In the genomic region with DNA sequence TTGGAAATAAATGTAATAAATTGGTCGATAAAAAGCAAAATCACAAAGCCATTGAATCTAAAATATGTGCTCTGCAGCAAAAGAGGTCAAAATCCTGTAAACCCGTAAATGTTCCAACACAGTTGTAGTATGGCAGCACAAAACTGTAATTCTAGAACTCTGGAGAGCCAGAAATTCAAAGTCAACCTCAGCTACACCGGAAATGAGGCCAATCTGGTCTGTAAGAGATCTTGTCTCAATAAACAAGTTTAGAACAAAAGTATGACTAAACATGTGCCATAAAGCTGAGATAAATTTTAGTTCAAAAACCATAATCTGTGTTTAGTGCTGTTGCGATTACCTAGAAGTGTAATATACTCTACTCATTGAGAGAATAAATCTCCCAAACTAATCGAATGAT, we compare ENCODE assay signal across 12 mouse cellular contexts.
A peak's percentile ranks its signal among the peaks of the same experiment; 100 is the strongest.
DNase-seq lines count a peak whose midpoint lies in the region; ATAC-seq lines count a peak whose summit lies in the region.
"Had no signal": no experiment of that assay in that cellular context is flagged by ENCODE, and none has a peak within 500 bp of the region (broad histone marks: within the 10 kb centered on the region; RNA-seq: fewer than 3 reads in every experiment).

No protein-coding gene starts in this region.

- DNase-seq in kidney, adult 18-20 months = no peak
- DNase-seq in forebrain, embryonic 10.5 days (ENCODE audit: extremely low spot score, low spot score) = no peak
- DNase-seq in Muller cell, postnatal 12 days (ENCODE audit: inconsistent ontology term) = no peak
- DNase-seq in left cerebral cortex, postnatal 36 days (ENCODE audit: low spot score in 2 of 2) = no peak
- DNase-seq in left cerebral cortex, postnatal 4 days = no peak
- DNase-seq: adrenal gland, postnatal 36 days; cerebellum, adult 8-10 months; kidney, adult 2 months had no signal

- H3K36me3 ChIP-seq in kidney, embryonic 15.5 days = 0 out of 2 replicates have a peak, but pooled peaks cover 3% of the 10 kb centered on the region
- no peaks in the 10 kb centered on the region for H3K36me3 ChIP-seq in forebrain, embryonic 10.5 days (replicated peaks)
- no peaks in the 10 kb centered on the region for H3K36me3 ChIP-seq in hindbrain, embryonic 15.5 days
- H3K36me3 ChIP-seq in midbrain, embryonic 16.5 days (ENCODE audit: control insufficient read depth, insufficient read depth, low read length) = no peaks in the 10 kb centered on the region

- H3K4me3 ChIP-seq in kidney, embryonic 15.5 days (replicated peaks) = no peak overlapping the region
- peak overlapping the region; percentile 76; the same call in 1 of the 2 replicates for H3K4me3 ChIP-seq in forebrain, embryonic 10.5 days
- no peak overlapping the region for H3K4me3 ChIP-seq in hindbrain, embryonic 15.5 days
- H3K4me3 ChIP-seq in midbrain, embryonic 16.5 days (ENCODE audit: low read depth, low read length) = no peak overlapping the region

- H3K9me3 ChIP-seq in kidney, embryonic 15.5 days (replicated peaks) = no peaks in the 10 kb centered on the region
- H3K9me3 ChIP-seq in forebrain, embryonic 10.5 days = no peaks in the 10 kb centered on the region
- H3K9me3 ChIP-seq in hindbrain, embryonic 15.5 days = no peaks in the 10 kb centered on the region
- no peaks in the 10 kb centered on the region for H3K9me3 ChIP-seq in midbrain, embryonic 16.5 days (replicated peaks; ENCODE audit: control insufficient read depth, low read length, poor library complexity, severe bottlenecking)

- H3K9ac ChIP-seq in kidney, embryonic 15.5 days = no peak overlapping the region
- H3K9ac ChIP-seq in hindbrain, embryonic 15.5 days = no peak overlapping the region
- H3K9ac ChIP-seq in midbrain, embryonic 16.5 days (ENCODE audit: low read depth, low read length) = no peak overlapping the region

- 61% methylated on average over 5 of the region's 5 CpGs for WGBS in kidney, embryonic 15.5 days
- 88% methylated on average over 5 of the region's 5 CpGs for WGBS in forebrain, embryonic 10.5 days
- 77% methylated on average over 5 of the region's 5 CpGs for WGBS in hindbrain, embryonic 15.5 days
- 85% methylated on average over 5 of the region's 5 CpGs for WGBS in midbrain, embryonic 16.5 days

- no peak overlapping the region for H3K27ac ChIP-seq in kidney, embryonic 15.5 days
- no peak overlapping the region for H3K27ac ChIP-seq in forebrain, embryonic 10.5 days
- no peak overlapping the region for H3K27ac ChIP-seq in hindbrain, embryonic 15.5 days (replicated peaks)
- no peak overlapping the region for H3K27ac ChIP-seq in midbrain, embryonic 16.5 days (ENCODE audit: low read length)
- H3K27ac ChIP-seq: liver, embryonic 14.5 days had no signal

- intact Hi-C loops in left cerebral cortex, postnatal 36 days (cut with DNase I) = no loop called here
- intact Hi-C loops in left cerebral cortex, postnatal 4 days (cut with DNase I) = no loop called here

- no peaks in the 10 kb centered on the region for H3K27me3 ChIP-seq in kidney, embryonic 15.5 days
- no peaks in the 10 kb centered on the region for H3K27me3 ChIP-seq in forebrain, embryonic 10.5 days (ENCODE audit: poor library complexity, severe bottlenecking)
- no peaks in the 10 kb centered on the region for H3K27me3 ChIP-seq in hindbrain, embryonic 15.5 days
- no peaks in the 10 kb centered on the region for H3K27me3 ChIP-seq in midbrain, embryonic 16.5 days (ENCODE audit: control insufficient read depth, insufficient read depth, low read depth, low read length)

- ATAC-seq in kidney, embryonic 15.5 days (replicated peaks; ENCODE audit: low FRiP score) = no peak
- ATAC-seq in hindbrain, embryonic 15.5 days (ENCODE audit: low FRiP score, low read depth) = no peak
- no peak for ATAC-seq in midbrain, embryonic 16.5 days

- H3K4me1 ChIP-seq in kidney, embryonic 15.5 days = peaks cover 50% of the 10 kb centered on the region
- H3K4me1 ChIP-seq in forebrain, embryonic 10.5 days = peaks cover 70% of the 10 kb centered on the region
- peaks cover 70% of the 10 kb centered on the region for H3K4me1 ChIP-seq in hindbrain, embryonic 15.5 days (replicated peaks)
- H3K4me1 ChIP-seq in midbrain, embryonic 16.5 days (ENCODE audit: control insufficient read depth, insufficient read depth, low read length) = peaks cover 46% of the 10 kb centered on the region

- H3K4me2 ChIP-seq in kidney, embryonic 15.5 days = 0 out of 2 replicates have a peak overlapping the region, but pooled peaks have one; percentile 15
- H3K4me2 ChIP-seq in hindbrain, embryonic 15.5 days = peak overlapping the region; percentile 69
- H3K4me2 ChIP-seq in midbrain, embryonic 16.5 days (ENCODE audit: low read length) = peak overlapping the region; percentile 33

Comparison
In these comparisons a context has a peak if more than half of its experiments do, and no peak if none do; other contexts are left out.
1. H3K4me2 ChIP-seq: peak in every context shown above with its lines; median percentile 69 in hindbrain, embryonic 15.5 days; 33 in midbrain, embryonic 16.5 days; 15 in kidney, embryonic 15.5 days.